Mouse (Mus musculus) A20 (cell line): Measurements from ENCODE around the gene Ttpal.

Experiments used
- DNase-seq: peaks from one replicate; pipeline ENCODE4 v3.0.0-alpha.2; 2011; ENCODE audit warnings: low read depth, low spot score

Ttpal gene

DNA sequence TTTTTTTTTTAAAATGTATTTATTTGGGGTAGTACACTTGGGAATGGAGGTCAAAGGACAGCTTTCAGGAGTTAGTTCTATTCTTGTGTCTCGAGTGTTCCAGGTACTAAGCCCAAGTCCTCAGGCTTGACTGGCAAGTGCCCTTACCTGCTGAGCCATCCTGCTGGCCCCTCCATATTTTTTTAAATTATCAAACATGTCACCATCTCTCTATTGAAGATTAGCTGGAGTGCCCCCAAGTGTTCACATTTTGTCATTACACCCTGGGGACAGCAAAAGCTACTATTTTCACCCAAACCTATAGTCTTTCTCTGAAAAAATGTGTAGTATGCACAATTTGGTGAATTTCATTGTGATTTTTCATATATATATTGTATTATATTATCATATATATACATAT is 10.0 kb upstream of the Ttpal start:
- peak; percentile 57 for DNase-seq

GRCm38 (mm10) chr2:163593636-163594282 is 8.4 kb upstream of the Ttpal start:
- DNase-seq = no peak

- no peak for DNase-seq
These were observed 7.0 kb upstream of the Ttpal start for GRCm38 (mm10) chr2:163595119-163595518.

DNA sequence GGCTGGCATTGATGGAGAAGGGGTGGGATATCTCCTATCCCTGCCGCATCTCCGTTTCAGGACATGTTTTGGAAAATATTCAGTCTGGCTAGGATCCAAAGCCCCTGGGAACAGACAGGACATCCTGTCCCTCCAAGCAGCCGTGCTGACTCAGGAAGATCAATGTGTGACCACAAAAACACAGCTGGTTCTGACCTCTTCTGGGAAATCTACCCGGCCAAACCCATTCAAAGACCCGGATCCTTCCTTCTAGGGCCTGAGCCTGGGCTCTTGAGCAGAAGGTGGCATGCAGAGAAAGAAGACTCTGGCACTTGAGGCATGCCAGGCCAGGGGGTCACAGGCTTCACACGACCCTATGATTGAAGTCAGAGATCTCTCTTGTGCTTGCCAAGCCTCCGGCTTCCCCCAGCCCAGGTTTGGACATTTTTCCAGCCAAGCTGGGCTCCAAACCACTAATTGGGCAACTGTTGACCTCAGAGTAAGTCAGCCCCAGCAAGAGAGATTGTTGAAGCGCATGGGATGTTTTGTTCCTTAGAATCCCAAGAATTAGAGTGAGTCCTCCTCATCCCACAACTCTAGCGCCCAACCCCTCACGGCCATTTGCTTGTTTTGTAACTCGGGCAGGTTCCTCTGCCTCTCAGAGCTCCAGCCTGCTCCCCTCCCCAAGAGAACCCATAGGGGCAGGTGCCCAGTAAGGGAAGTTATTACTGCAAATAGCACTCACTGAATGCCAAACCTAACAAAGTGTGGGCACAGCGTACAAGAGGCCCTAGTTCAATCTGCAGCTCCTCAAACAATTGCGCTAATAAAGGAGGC is 5.8 kb upstream of the Ttpal start:
- DNase-seq = no peak

DNA sequence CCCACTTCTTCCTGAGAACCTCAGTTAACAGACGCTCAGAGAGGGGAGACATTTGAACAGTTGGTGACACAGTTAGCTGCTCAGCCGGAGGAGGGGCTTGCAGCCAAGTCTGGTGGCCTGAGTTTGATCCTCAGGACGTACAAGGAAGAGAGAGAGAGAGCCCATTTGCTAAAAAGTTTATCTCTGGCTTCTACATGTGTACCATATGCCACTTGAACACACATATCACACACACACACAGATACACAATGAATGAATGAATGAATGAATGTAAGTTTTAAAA is 5.3 kb upstream of the Ttpal start:
- DNase-seq = no peak

DNA sequence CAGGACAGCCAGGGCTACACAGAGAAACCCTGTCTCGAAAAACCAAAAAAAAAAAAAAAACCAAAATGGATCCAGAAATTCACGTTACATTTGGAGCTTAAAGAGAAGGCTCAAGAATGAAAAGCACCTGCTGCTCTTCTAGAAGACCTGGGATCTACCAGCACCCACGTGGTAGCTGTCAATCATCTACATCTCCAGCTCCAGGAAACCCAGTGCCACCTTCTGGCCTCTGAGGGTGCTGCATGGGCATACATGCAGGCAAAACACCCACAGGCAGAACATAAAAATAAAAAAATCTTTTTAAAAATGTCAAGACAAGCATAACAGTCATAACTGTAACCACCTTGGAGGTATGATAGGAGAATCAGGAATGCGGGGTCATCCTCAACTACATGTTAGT is 4.5 kb upstream of the Ttpal start:
- peak; percentile 85 for DNase-seq

DNA sequence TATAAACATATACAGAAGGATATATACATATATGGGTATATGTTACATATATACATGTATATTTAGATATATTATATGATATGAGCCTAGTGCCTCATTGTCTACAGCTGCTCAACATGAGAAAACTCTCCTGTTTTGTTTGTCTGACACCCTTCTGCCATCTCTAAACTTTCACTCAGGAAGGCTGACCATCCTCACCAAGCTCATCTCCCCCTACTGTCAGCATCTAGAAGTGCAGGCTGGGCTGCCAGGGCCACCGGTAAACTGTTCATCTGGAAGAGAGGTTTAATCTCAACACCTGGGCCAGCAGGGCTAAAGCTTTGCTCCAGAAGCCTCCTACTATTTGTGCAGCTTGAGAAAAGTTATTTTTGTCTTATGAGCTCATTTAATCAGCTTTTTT is 2.9 kb upstream of the Ttpal start:
- peak; percentile 85 for DNase-seq

- DNase-seq = no peak
These were observed 1.0 kb upstream of the Ttpal start for GRCm38 (mm10) chr2:163601066-163601465.

DNA sequence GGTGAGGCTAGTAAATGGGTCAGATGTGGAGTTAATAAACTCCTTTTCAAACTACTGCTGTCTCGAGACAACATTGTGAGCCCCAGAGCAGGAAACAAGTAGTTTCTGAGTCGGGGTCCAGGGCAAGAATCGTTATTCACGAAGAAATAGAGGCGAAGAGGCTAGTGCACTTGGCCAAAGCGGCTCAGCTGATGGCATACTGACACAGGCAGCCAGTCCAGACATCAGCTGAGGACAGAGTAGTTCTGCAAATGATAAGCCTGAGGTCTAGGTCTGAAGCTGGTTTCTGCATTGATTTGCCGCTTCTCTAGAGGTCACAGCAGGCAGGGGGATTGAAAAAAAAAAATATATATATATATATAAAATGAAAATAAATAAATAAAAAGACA is 408 bp upstream of the Ttpal start:
- no peak for DNase-seq

DNA sequence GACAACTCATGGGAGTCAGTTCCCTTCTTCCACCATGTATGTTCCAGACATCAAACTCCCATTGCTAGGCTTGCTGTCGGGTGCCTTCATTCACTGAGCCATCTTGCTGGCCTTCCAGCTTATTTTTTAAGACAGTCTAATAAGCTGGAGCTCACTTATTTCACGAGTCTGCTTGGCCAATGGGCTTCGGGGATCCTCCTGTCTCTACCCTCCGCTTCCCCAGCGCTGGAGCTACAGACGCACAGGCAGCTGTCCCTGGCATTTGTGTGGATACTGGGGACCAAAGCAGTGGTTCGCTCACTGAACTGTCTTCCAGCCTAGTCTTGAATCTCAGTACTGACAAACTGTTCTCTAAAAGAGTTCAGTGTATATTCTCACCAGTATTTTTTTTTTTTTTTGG is 4.0 kb downstream of the Ttpal start:
- no peak for DNase-seq

- DNase-seq = no peak
These were observed 5.9 kb downstream of the Ttpal start for GRCm38 (mm10) chr2:163608008-163608407.

DNA sequence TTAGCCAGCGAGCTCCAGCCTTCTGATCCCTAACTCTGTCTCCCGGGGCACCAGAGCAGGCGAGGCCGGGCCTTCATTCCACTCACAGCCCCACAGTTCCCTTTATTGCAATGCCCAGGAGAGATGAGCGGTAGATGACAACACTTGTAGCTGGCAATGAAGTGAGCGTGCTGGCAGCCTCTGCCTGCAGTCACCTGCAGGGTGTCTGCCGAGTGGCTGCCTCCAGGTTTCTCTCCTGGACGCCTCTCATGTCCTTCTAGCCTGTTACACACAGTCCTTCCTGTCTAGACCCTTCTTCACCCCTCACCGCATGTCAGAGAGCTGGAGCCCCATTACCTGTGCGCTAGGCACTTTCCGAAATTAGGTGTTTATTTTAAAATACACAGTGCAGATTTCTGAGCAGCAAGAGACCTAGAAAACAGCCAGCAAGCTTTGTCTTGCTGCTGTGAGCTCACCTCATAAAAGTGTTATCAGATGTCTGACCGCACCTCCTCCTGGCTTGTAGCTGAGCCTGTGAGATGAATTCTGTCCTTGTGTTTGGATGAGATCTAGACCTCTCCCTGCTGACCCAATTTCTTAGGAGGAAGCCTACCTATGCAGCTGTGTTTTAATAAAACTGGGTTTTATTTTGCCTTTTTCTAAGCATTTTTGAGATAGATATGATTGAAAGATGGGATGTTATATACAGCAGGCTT is 7.3 kb downstream of the Ttpal start:
- no peak for DNase-seq

DNA sequence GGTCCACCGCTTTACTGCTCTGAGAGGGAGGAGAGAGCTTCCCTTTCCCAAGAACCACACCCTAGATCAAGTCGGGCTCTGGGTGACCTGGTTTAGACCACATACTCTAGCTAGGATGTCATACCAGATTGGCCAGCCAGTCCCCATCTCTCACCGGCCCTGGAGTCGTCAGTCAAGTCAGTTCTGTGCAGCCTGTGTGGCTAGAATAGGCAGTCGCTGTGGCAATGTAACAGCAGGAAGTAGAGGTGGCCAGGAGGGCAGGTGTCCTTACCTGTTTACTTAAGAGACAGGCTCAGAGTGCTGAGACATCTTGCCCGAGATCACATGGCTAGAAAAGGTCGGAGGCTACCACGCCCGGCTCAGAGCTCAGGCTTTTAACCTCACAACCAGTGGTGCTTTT is 9.1 kb downstream of the Ttpal start:
- DNase-seq = no peak

- DNase-seq = no peak
These were observed 11.1 kb downstream of the Ttpal start for GRCm38 (mm10) chr2:163613206-163613605.

DNA sequence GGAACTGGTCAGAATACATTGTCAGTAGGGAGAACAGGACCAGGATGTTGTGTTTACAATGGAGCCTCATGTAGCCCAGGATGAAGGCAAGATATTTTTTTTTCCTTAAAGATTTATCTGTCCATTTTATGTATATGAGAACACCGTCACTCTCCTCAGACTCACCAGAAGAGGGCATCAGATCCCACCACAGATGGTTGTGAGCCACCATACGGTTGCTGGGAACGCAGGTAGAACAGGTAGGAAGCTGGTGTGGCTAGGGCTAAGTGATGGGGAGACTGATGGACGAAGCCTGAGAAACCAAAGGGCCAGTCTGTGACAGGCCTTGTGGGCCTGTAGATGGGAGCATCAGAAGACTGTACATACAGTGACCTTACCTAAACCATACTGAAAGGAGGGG is 11.9 kb downstream of the Ttpal start:
- no peak for DNase-seq

GRCm38 (mm10) chr2:163615401-163615800 is 13.3 kb downstream of the Ttpal start:
- no peak for DNase-seq

GRCm38 (mm10) chr2:163615906-163616651 is 14.0 kb downstream of the Ttpal start:
- peak; percentile 38 for DNase-seq

DNA sequence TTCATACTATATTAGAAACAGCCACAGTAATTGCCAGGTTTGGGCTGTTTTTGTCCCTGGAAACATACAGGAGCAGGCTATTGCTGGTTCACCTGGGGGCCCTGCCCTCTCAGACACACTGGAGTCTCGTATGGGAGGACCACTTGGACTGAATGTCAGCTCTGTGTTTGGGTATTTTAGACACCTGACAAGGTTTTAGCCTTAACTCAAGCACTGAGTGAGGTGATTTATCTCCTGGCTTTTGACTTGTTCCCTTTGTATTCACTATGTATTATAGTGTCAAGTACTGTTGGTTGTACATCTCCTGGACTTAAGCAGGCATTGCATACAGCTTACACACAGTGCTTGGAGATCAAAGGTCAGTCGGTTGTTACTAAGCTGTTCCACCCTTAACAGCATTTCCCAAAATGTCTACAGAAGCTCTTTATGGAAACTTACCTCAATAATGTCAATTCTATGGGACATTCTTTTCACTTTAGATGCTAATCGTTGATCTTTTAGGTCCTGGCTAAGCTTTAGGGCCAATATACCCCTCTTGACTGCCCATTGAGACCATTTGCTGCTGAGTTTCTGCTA is 14.6 kb downstream of the Ttpal start:
- DNase-seq = peak; percentile 57

DNA sequence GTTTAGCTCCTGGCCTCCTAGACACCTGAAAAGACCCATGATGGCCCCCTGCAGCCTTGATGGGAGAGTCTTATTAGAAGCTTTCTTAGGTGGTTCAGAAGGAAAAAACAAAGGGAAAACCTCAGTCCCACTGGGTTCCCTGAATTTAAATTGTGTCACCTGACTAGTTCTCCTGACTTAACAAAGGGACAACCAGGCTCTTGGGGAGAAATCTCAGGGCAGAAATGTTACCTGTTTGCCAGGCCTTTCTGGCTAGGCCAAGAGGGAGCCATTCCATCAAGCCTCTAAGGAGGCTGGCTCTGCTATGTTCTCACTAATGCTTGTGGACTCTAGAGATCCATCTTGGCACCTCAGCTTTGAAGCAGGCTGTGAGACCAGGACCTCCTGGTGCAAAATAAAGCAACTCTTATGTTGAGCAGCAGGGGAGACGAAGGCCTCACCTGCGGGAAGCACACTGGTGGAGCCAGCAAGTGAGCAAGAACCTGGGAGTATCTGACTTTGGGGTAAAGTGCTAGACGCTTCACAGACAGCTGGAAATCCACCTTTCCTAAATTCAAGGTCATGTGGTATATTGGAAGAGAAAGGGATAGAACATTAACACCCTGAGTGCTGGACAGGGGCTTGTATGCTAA is 15.2 kb downstream of the Ttpal start:
- peak; percentile 46 for DNase-seq

- peak; percentile 37 for DNase-seq
These were observed 15.8 kb downstream of the Ttpal start for GRCm38 (mm10) chr2:163617874-163618273.

- DNase-seq = no peak
These were observed 18.3 kb downstream of the Ttpal start for GRCm38 (mm10) chr2:163620451-163620850.
